In the genomic region with DNA sequence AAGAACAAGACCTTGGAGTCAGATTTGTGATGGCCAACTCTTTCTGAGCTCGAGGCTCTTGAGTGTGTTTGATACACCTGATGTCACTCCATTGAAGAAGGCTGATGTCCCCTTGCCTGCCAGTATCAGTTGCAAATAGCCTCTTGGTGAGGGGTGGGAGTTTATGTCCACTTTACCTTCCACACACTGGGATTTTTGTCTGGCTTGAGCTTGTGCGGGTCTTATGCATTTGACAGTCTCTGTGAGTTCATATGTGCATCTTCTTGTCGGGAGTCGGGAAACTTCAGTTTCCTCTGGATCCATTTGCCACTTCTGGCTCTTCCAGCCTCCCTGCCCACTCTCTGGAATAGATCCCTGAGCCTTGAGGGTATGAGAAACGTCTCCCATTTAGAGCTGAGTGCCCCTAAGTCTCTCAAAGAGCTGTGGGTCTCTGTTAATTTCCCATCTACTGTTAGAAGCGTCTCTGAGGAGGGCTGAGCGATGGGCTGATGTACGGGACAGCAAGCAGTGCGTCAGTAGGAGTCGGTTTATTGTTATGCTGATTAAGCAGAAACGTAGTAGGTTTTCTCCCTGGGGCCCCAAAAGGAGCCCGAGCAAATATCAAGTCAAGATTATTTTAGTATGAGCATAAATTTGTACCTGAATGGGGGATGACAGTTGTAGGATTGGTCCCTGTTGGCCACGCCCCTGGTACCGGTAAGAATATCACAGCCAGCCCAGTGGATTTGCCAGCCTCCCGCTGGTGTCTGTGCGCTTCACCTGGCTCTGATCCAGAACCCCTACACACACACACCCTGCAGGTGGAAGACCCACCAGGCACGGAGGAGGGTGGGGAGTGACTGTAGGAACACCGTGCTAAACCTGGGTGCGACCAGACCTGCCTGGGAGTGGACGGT, we compare ENCODE assay signal across 7 mouse cellular contexts. TPM values are rescaled to one million over a fixed set of nuclear protein-coding genes. Genes with fewer than 3 reads are reported as not detected.
A peak's percentile ranks its signal among the peaks of the same experiment; 100 is the strongest.
DNase-seq lines count a peak whose midpoint lies in the region; ATAC-seq and TF ChIP-seq lines count a peak whose summit lies in the region.

No protein-coding gene starts in this region.

- H3K36me3 ChIP-seq in lung, postnatal 0 days (ENCODE audit: insufficient read depth, low read length): no peaks in the 10 kb centered on the region
- H3K36me3 ChIP-seq in forebrain, embryonic 11.5 days (ENCODE audit: control insufficient read depth, insufficient read depth, low read length): no peaks in the 10 kb centered on the region
- H3K36me3 ChIP-seq in limb, embryonic 12.5 days: no peaks in the 10 kb centered on the region
- H3K36me3 ChIP-seq in stomach, embryonic 15.5 days: no peaks in the 10 kb centered on the region

- peak overlapping the region; percentile 30 for H3K4me3 ChIP-seq in lung, postnatal 0 days (ENCODE audit: low read depth, low read length)
- H3K4me3 ChIP-seq in forebrain, embryonic 11.5 days (ENCODE audit: low read depth, low read length): peak overlapping the region; percentile 30
- peak overlapping the region; percentile 41 for H3K4me3 ChIP-seq in limb, embryonic 12.5 days (replicated peaks)
- H3K4me3 ChIP-seq in stomach, embryonic 15.5 days (replicated peaks): peak overlapping the region; percentile 48

- peak overlapping the region; percentile 61 for H3K4me2 ChIP-seq in lung, postnatal 0 days (replicated peaks; ENCODE audit: low read depth, low read length)
- peak overlapping the region; percentile 56 for H3K4me2 ChIP-seq in forebrain, embryonic 11.5 days (ENCODE audit: low read depth, low read length, severe bottlenecking)
- H3K4me2 ChIP-seq in limb, embryonic 12.5 days: peak overlapping the region; percentile 69
- peak overlapping the region; percentile 82 for H3K4me2 ChIP-seq in stomach, embryonic 15.5 days

- no peak for TF ChIP-seq EP300 in lung, postnatal 0 days (IDR thresholded peaks at IDR 0.05)

- peak; percentile 18; the same call in 1 of the 2 replicates for TF ChIP-seq CTCF in lung, postnatal 0 days (IDR thresholded peaks at IDR 0.05)

- no peak for ATAC-seq in lung, postnatal 0 days
- no peak for ATAC-seq in forebrain, embryonic 11.5 days (replicated peaks; ENCODE audit: low FRiP score)
- ATAC-seq in limb, embryonic 12.5 days (ENCODE audit: insufficient number of reproducible peaks, insufficient read depth, low FRiP score, low TSS enrichment, low read depth): no peak
- ATAC-seq in stomach, embryonic 15.5 days (ENCODE audit: insufficient read depth, low FRiP score, low read depth): no peak

- DNase-seq in lung, postnatal 0 days (ENCODE audit: low spot score): no peak
- no peak for DNase-seq in lung, postnatal 25 days (ENCODE audit: low spot score)
- no peak for DNase-seq in forebrain, embryonic 11.5 days (ENCODE audit: low spot score)
- DNase-seq in layer of hippocampus, adult 9-10 months (ENCODE audit: low spot score): no peak
- no peak for DNase-seq in embryo, embryonic 10 days (ENCODE audit: low spot score)

- peaks cover 24% of the 10 kb centered on the region; the same call in 1 of the 2 replicates for H3K4me1 ChIP-seq in lung, postnatal 0 days (ENCODE audit: insufficient read depth, low read depth, low read length)
- peaks cover 12% of the 10 kb centered on the region for H3K4me1 ChIP-seq in forebrain, embryonic 11.5 days (replicated peaks; ENCODE audit: control insufficient read depth, insufficient read depth, low read length)
- peaks cover 37% of the 10 kb centered on the region for H3K4me1 ChIP-seq in limb, embryonic 12.5 days (replicated peaks)
- H3K4me1 ChIP-seq in stomach, embryonic 15.5 days: peaks cover 46% of the 10 kb centered on the region

- no peak overlapping the region for H3K27ac ChIP-seq in lung, postnatal 0 days (ENCODE audit: low read length)
- no peak overlapping the region for H3K27ac ChIP-seq in forebrain, embryonic 11.5 days (ENCODE audit: low read depth, low read length)
- H3K27ac ChIP-seq in limb, embryonic 12.5 days: no peak overlapping the region
- H3K27ac ChIP-seq in stomach, embryonic 15.5 days: peak overlapping the region; percentile 86

- 6% methylated on average over 20 of the region's 20 CpGs for WGBS in lung, postnatal 0 days
- 5% methylated on average over 20 of the region's 20 CpGs for WGBS in forebrain, embryonic 11.5 days
- 6% methylated on average over 20 of the region's 20 CpGs for WGBS in limb, embryonic 12.5 days
- WGBS in stomach, embryonic 15.5 days: 5% methylated on average over 20 of the region's 20 CpGs

- peaks cover 13% of the 10 kb centered on the region for H3K27me3 ChIP-seq in lung, postnatal 0 days (replicated peaks; ENCODE audit: insufficient read depth, low read length)
- peaks cover 55% of the 10 kb centered on the region for H3K27me3 ChIP-seq in forebrain, embryonic 11.5 days (ENCODE audit: control insufficient read depth, insufficient read depth, low read length)
- H3K27me3 ChIP-seq in limb, embryonic 12.5 days: peaks cover 79% of the 10 kb centered on the region
- H3K27me3 ChIP-seq in stomach, embryonic 15.5 days (replicated peaks): peaks cover 3% of the 10 kb centered on the region; the same call in 1 of the 2 replicates

- H3K9me3 ChIP-seq in lung, postnatal 0 days (ENCODE audit: low read length): no peaks in the 10 kb centered on the region
- no peaks in the 10 kb centered on the region for H3K9me3 ChIP-seq in forebrain, embryonic 11.5 days (ENCODE audit: control insufficient read depth, low read length)
- no peaks in the 10 kb centered on the region for H3K9me3 ChIP-seq in limb, embryonic 12.5 days
- no peaks in the 10 kb centered on the region for H3K9me3 ChIP-seq in stomach, embryonic 15.5 days

- no peak overlapping the region; the same call in 1 of the 2 replicates for H3K9ac ChIP-seq in lung, postnatal 0 days (replicated peaks; ENCODE audit: low read depth)
- H3K9ac ChIP-seq in forebrain, embryonic 11.5 days (ENCODE audit: low read length): no peak overlapping the region
- H3K9ac ChIP-seq in limb, embryonic 12.5 days (replicated peaks): peak overlapping the region; percentile 19; the same call in 1 of the 2 replicates
- peak overlapping the region; percentile 13; the same call in 1 of the 2 replicates for H3K9ac ChIP-seq in stomach, embryonic 15.5 days

RNA-seq across cellular contexts. Expression of a gene that starts 0.6 kb away (rescaled TPM):
- polyA plus RNA-seq in lung, postnatal 0 days (2015; fragmentation: Nextera tagmentation; extraction: Ambion mirVana): 2.9 and 3.8 TPM in 2 replicates
- polyA plus RNA-seq in forebrain, embryonic 11.5 days (2014; fragmentation: Nextera tagmentation; extraction: Ambion mirVana): 1.5 and 1.6 TPM in 2 replicates
- polyA plus RNA-seq in limb, embryonic 12.5 days (2016; fragmentation: Nextera tagmentation; extraction: Ambion mirVana): 9.1 and 10.8 TPM in 2 replicates
- 20.9 and 24.3 TPM in 2 replicates for polyA plus RNA-seq in stomach, embryonic 15.5 days (2015; fragmentation: Nextera tagmentation; extraction: Ambion mirVana)

RNA-seq across cellular contexts. Expression of a gene that starts 25.0 kb away (rescaled TPM):
- 2.0 and 2.4 TPM in 2 replicates for polyA plus RNA-seq in lung, postnatal 0 days (2015; fragmentation: Nextera tagmentation; extraction: Ambion mirVana)
- polyA plus RNA-seq in forebrain, embryonic 11.5 days (2014; fragmentation: Nextera tagmentation; extraction: Ambion mirVana): 5.8 and 7.8 TPM in 2 replicates
- polyA plus RNA-seq in limb, embryonic 12.5 days (2016; fragmentation: Nextera tagmentation; extraction: Ambion mirVana): 6.7 and 7.1 TPM in 2 replicates
- 5.8 TPM in 2 replicates for polyA plus RNA-seq in stomach, embryonic 15.5 days (2015; fragmentation: Nextera tagmentation; extraction: Ambion mirVana)

Comparison
In these comparisons a context has a peak if more than half of its experiments do, and no peak if none do; other contexts are left out.
1. H3K9ac ChIP-seq: peak in limb, embryonic 12.5 days (single experiment) and stomach, embryonic 15.5 days (single experiment); none in lung, postnatal 0 days (single experiment) and forebrain, embryonic 11.5 days (single experiment).
2. Peak in every context shown above with its lines, with median percentiles within 50 percentile points of each other: H3K4me2 ChIP-seq and H3K4me3 ChIP-seq.